Mouse (Mus musculus): ENCODE data around the gene Slc22a14. TPM values are rescaled to one million over a fixed set of nuclear protein-coding genes. Genes with fewer than 3 reads are reported as not detected.
"Not testable (repeated sequence)": the region's sequence is repeated elsewhere in the genome, so short reads cannot be mapped to it uniquely, and the experiment has no call there.

Slc22a14 gene
- polyA plus RNA-seq, 1 experiment, result not detected

DNA sequence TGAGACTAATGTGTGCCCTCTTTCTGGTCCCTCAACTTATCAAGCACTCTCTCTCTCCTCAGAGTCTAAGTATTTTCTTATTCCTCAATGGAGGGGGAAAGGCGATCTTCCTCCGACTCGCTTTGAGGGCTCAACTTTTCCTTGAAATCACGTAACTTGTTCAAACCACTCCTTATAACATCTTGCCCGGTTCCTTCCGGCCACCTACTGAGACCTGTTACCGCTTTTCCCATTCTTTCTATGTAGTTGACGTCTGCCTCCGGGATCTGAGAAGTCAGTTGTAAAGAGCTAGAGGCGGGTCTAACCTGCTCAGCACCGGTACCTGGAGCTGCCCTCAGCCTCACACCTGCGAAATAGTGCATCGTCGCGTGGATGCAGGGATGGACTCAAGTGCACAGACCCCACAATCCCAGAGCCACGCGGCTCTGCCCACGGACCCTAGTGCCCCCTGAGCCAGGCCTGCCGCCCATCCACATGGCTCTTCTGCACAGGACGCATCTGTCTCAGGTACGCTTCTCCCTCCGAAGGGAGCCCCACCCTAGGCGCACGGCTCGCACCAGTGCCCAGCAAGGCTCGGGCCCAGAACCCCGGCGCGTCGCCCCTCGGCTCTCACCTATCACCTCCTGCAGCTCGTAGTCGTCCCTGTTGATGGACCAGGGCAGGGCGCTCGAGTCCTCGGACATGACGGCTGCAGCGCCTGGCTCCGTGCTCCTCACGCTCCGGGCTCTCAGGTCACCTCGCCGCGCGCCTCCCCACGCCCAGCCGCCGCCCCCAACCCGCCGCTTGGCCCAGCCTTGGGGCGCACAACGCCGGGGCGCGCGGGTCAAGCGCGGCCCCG is 43.7 kb downstream of the Slc22a14 start:
- peak overlapping the region; percentile 28; the same call in 1 of the 2 replicates for H3K27ac ChIP-seq (replicated peaks; ENCODE audit: low read depth, low read length)
- no peaks in the 10 kb centered on the region for H3K4me1 ChIP-seq (ENCODE audit: control insufficient read depth, insufficient read depth, insufficient read length, low read length)
- H3K4me3 ChIP-seq (ENCODE audit: insufficient read depth, low read depth, low read length), result peak overlapping the region; percentile 66

DNA sequence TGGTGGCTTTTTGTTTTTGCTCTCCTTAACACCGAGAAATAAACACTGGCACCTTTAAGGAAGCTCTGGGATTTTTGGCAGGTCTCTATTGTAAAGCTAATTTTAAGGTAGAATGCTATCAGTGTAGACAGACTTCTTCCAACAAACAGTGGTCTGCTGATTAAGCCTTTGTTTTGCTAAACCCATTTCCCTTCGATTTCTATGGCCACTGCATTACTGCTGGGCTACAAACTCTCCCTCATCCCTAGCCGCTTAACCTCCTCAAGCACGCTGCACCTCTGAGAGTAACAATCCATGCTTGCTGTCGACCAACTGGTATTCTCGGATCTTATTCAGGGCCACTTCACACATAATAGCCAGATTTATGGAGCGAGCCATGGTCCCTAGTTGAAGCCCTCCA is 44.4 kb downstream of the Slc22a14 start:
- H3K27ac ChIP-seq (replicated peaks; ENCODE audit: low read depth, low read length), result no peak overlapping the region
- peak overlapping the region; percentile 66 for H3K4me3 ChIP-seq (ENCODE audit: insufficient read depth, low read depth, low read length)
- H3K4me1 ChIP-seq (ENCODE audit: control insufficient read depth, insufficient read depth, insufficient read length, low read length), result no peaks in the 10 kb centered on the region

DNA sequence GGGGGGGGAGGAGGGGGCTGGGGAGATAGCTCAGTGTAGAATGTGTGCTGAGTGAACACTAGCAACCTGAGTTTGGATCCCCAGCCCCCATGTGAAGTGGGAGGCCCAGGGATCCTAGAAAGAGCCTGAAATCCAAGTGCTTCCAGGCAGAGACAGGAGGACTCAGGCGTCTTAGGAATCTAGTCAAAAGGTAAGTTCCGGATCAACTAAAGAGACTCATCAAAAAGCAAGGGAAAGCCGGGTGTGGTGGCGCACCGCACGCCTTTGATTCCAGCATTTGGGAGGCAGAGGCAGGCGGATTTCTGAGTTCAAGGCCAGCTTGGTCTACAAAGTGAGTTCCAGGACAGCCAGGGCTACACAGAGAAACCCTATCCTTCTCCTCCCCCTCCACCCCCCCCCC is 44.9 kb downstream of the Slc22a14 start:
- no peaks in the 10 kb centered on the region for H3K4me1 ChIP-seq (ENCODE audit: control insufficient read depth, insufficient read depth, insufficient read length, low read length)
- H3K27ac ChIP-seq (replicated peaks; ENCODE audit: low read depth, low read length), result no peak overlapping the region
- H3K4me3 ChIP-seq (ENCODE audit: insufficient read depth, low read depth, low read length), result no peak overlapping the region

DNA sequence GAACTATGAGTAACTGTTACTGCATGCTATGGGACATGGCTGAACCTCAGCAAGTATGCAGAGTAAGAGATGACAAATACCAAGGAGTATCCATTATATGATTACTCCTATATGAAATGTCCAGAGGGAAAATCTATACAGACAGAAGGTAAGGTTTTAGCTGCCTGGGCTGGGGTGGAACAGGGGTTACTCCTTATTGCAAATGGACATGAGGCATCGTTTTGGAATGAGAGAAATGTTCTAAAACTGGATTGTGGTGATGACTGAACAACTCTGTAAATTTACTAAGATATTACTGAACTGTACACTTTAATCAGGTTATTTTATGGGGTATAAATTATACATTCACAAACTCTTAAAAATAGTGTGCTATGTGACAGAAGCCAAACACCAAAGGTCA is 46.5 kb downstream of the Slc22a14 start:
- Histone ChIP-seq H3K4me1 (ENCODE audit: control insufficient read depth, insufficient read depth, insufficient read length, low read length) (no peaks in the 10 kb centered on the region), H3K27ac (replicated peaks; ENCODE audit: low read depth, low read length) (no peak overlapping the region), H3K4me3 (ENCODE audit: insufficient read depth, low read depth, low read length) (no peak overlapping the region)

DNA sequence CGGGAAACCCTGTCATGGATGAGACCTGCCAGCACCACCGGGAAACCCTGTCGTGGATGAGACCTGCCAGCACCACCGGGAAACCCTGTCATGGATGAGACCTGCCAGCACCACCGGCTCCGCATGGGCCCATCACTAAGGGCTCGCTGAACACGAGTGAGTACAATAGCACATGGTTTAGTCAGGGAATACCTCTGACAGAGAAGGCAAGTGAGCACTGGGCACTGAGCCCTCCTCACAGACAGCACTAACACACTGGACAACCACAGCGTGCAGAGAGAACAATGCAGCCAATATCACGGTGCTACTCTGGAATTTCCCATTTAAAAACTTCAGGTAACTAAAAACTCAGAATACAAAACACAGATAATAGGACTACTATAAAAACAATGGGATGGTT is 52.3 kb downstream of the Slc22a14 start:
- Histone ChIP-seq H3K4me1 (ENCODE audit: control insufficient read depth, insufficient read depth, insufficient read length, low read length) (no peaks in the 10 kb centered on the region), H3K4me3 (ENCODE audit: insufficient read depth, low read depth, low read length) (no peak overlapping the region), H3K27ac (replicated peaks; ENCODE audit: low read depth, low read length) (no peak overlapping the region)

DNA sequence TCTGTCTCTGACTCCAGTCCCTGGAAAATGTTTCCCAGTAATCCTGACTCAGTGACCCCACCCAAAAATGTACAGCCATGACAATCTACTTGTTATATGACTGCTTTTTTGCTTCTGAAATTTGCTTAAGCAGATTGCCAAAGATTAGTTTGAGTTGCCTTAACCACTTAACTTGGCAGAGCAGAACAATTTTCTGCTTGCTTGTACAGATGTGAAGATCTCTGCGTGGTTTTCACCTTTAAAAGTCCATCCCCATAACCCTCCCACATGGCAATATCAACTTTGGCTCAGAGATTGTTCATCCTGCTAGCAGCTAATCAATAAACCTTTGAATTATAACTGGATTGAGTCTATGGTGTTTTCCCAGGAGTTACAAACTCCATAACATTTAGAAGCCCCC is 56.3 kb downstream of the Slc22a14 start:
- no peak overlapping the region for H3K27ac ChIP-seq (replicated peaks; ENCODE audit: low read depth, low read length)
- H3K4me3 ChIP-seq (ENCODE audit: insufficient read depth, low read depth, low read length), result no peak overlapping the region
- no peaks in the 10 kb centered on the region for H3K4me1 ChIP-seq (ENCODE audit: control insufficient read depth, insufficient read depth, insufficient read length, low read length)

DNA sequence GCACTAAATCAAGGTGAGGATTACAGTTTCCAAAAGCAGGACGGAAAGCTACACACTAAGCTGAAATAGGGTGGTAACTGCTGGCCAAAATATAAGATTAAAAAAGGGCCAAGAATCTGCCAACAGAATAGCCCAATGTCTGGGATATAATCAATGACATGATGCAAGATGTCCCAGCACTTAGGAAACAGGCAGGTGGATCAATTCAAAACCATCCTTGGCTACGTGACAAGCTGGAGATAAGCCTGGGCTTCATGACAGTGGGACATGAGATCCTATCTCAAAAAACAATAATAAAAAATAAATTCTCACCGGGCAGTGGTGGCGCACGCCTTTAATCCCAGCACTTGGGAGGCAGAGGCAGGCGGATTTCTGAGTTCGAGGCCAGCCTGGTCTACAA is 59.5 kb downstream of the Slc22a14 start:
- Histone ChIP-seq H3K27ac (replicated peaks; ENCODE audit: low read depth, low read length) (no peak overlapping the region), H3K4me3 (ENCODE audit: insufficient read depth, low read depth, low read length) (no peak overlapping the region), H3K4me1 (ENCODE audit: control insufficient read depth, insufficient read depth, insufficient read length, low read length) (no peaks in the 10 kb centered on the region)

DNA sequence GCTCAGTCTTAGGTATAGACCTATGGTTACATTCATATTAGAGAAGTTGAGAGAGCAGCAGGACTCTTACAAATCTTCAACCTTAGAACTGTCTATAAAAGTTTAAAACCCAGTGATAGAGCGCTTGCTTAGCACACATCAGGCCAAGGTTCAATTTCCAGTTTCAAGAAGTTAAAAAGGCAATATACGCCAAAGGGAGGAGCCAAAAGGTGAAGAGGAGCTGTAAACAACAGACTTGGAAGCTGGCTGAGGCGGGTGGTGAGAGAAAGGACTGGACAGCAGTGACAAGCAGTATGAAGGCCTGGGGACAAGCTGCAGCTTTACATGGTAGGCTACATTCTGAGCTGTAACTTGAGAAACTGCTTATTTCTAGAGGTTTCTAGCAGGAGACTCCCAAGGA is 66.8 kb downstream of the Slc22a14 start:
- H3K4me1 ChIP-seq (ENCODE audit: control insufficient read depth, insufficient read depth, insufficient read length, low read length), result no peaks in the 10 kb centered on the region
- no peak overlapping the region for H3K27ac ChIP-seq (replicated peaks; ENCODE audit: low read depth, low read length)
- H3K4me3 ChIP-seq (ENCODE audit: insufficient read depth, low read depth, low read length), result no peak overlapping the region

DNA sequence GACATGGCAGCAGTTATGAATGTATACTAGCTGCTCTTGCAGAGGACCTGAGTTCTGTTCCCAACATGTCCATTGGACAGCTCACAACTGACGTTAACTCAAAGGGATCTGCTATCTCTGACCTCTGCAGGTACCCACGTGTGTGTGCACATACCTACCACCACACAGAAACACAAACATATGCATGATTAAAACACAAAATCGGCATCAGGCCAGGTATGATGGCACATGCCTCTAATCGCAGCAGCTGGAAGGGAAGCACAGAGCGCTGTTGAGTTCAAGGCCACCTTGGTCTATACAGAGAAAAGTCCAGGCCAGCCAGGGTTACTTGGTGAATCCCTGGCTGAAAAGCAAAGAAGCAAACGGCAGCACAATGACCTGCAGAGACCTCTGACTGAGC is 67.7 kb downstream of the Slc22a14 start:
- Histone ChIP-seq H3K27ac (replicated peaks; ENCODE audit: low read depth, low read length) (no peak overlapping the region), H3K4me1 (ENCODE audit: control insufficient read depth, insufficient read depth, insufficient read length, low read length) (no peaks in the 10 kb centered on the region), H3K4me3 (ENCODE audit: insufficient read depth, low read depth, low read length) (no peak overlapping the region)

DNA sequence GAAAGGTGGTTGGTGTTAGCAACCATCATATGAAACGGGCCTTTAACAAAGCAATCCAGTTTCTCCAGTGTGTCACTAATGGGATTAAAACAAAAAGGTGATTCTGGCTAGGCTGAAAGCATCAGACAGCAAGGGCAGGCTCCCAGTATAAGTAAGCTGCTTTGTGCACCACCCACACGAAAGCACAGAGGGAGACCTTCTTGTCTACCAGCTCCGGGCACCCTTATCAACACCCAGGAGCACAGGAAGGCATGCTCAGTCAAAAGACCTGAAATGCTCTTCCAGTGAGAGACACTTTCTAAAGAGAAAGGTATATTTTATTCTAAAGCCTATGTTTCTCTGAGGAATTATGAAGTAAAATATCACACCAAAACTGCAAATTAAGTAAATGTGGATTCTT is 74.6 kb downstream of the Slc22a14 start:
- H3K4me1 ChIP-seq (ENCODE audit: control insufficient read depth, insufficient read depth, insufficient read length, low read length), result no peaks in the 10 kb centered on the region
- no peak overlapping the region for H3K27ac ChIP-seq (replicated peaks; ENCODE audit: low read depth, low read length)
- no peak overlapping the region for H3K4me3 ChIP-seq (ENCODE audit: insufficient read depth, low read depth, low read length)

DNA sequence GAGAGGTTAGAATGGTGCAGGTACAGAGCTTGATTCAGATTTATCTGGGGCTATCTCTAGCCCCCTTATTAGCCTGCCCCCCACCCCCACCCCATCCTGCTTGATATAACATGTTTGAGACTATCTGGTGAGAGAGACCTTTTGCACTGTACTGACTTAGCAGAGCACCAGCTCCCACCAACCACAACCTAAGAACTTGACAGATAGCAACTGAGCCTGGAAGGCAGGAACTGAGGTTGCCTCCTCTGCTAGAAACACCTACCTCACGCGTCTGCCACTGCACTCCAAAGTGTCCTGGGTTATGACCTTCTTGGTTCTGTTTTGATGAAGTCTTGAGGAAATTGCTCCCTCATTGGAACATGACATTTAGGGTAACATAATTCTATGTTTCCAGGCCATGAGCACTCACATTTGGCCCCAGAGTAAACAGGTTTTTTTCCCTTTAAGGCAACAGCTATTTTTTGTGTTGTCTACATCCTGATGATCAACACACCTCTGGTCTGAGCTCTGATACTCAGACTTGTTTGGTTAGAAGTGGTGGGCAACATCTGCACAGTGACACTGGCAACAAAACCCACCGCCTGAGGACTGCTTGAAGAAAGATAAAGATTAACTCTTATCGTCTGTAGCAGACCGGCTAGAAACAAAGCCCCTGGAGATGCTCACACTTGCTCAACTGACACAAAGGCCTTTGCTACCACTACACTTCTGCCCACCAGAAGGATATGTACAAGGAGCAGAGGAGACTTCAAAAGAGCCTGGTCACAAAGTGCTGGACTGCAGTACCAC is 84.3 kb downstream of the Slc22a14 start:
- H3K4me1 ChIP-seq (ENCODE audit: control insufficient read depth, insufficient read depth, insufficient read length, low read length), result peaks cover 4% of the 10 kb centered on the region

DNA sequence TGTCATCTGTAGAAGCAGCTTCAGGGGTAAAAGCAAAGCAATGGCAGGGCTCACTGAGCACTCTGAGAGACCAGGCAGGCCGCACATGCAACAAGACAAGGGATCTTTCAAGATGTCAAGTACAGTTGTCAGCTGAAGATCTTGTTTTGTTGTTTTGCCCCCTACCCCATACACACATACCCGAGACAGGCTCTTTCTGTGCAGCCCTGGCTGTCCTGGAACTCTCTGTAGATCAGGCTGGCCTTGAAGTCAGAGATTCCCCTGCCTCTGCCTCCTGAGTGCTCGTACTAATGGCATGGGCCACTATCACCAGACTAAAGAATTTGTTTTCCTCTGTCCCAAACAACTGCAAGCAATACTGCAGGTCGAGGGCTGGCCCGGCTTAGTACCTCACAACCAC is 87.3 kb downstream of the Slc22a14 start:
- Histone ChIP-seq H3K27ac (replicated peaks; ENCODE audit: low read depth, low read length) (no peak overlapping the region), H3K4me1 (ENCODE audit: control insufficient read depth, insufficient read depth, insufficient read length, low read length) (peaks cover 4% of the 10 kb centered on the region), H3K4me3 (ENCODE audit: insufficient read depth, low read depth, low read length) (no peak overlapping the region)

More for the DNA sequence above, 84.3 kb downstream of the Slc22a14 start:
- Histone ChIP-seq H3K4me3 (ENCODE audit: insufficient read depth, low read depth, low read length) (no peak overlapping the region), H3K27ac (replicated peaks; ENCODE audit: low read depth, low read length) (no peak overlapping the region)

DNA sequence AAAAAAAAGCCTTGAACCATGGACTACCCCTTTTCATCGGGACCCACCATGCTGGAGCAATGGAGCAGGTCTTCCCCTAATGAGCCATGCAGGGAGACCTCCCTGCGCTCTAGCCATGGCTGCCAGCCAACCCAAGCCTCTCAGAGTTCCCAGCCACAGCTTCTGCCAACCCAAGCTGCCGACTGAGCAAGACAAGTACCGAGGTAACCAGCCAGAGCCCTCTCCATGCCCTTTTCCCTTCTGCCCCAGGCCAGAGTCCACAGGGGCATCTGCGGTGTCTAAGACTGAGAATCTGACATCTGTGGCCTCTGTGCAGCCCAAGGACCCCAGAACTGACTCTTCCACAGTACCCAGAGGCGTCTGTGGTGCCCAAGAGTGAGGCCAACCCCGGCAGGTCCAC is 89.0 kb downstream of the Slc22a14 start:
- Histone ChIP-seq H3K4me3 (ENCODE audit: insufficient read depth, low read depth, low read length) (no peak overlapping the region), H3K4me1 (ENCODE audit: control insufficient read depth, insufficient read depth, insufficient read length, low read length) (peaks cover 4% of the 10 kb centered on the region), H3K27ac (replicated peaks; ENCODE audit: low read depth, low read length) (peak overlapping the region; percentile 2; the same call in 1 of the 2 replicates)

DNA sequence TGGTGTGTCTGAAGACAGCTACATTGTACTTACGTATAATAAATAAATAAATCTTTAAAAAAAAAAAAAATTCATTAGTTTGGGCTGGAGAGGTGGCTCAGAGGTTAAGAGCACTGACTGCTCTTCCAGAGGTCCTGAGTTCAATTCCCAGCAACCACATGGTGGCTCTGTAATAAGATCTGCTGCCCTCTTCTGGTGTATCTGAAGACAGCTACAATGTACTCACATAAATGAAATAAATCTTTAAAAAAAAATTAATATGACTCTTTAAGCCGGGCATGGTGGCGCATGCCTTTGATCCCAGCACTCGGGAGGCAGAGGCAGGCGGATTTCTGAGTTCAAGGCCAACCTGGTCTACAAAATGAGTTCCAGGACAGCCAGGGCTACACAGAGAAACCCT is 90.5 kb downstream of the Slc22a14 start:
- not testable (repeated sequence) for H3K4me1 ChIP-seq (ENCODE audit: control insufficient read depth, insufficient read depth, insufficient read length, low read length); H3K4me3 ChIP-seq (ENCODE audit: insufficient read depth, low read depth, low read length); H3K27ac ChIP-seq (replicated peaks; ENCODE audit: low read depth, low read length)

DNA sequence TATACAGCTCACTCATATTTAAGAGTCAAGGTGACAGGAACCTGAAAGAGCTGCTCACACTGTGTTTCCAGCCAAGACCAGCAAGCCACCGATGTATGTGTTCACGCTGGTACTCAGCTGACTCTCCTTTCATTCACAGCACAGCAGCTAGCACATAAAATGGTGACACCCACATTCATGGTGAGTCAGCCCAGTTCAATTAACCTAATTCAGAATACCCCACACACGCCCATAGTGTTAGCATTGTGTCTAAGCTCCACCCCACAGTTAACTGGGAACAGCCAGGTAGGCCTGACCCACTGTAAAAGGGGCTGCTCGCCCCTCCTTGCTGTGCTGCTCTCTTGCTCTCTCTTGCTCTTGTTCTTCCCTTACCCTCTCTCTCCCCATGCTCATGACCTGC is 93.9 kb downstream of the Slc22a14 start:
- Histone ChIP-seq H3K27ac (replicated peaks; ENCODE audit: low read depth, low read length) (no peak overlapping the region), H3K4me1 (ENCODE audit: control insufficient read depth, insufficient read depth, insufficient read length, low read length) (peaks cover under 1% of the 10 kb centered on the region; the same call in 1 of the 2 replicates), H3K4me3 (ENCODE audit: insufficient read depth, low read depth, low read length) (no peak overlapping the region)

All from brown adipose tissue, adult 24 weeks (tissue).